Mouse (Mus musculus): ENCODE measurements around the gene Pnpla5. TPM values are rescaled to one million over a fixed set of nuclear protein-coding genes. Genes with fewer than 3 reads are reported as not detected.

Pnpla5 gene
- polyA plus RNA-seq, 1 experiment from 2014 or later: not detected

- Histone ChIP-seq H3K4me1 (ENCODE audit: control insufficient read depth, insufficient read depth, low read length) (peaks cover 8% of the 10 kb centered on the region; the same call in 1 of the 2 replicates), H3K27ac (ENCODE audit: low read depth, low read length) (no peak overlapping the region), H3K9me3 (ENCODE audit: control insufficient read depth, low read length) (peaks cover 6% of the 10 kb centered on the region; the same call in 1 of the 2 replicates), H3K4me3 (ENCODE audit: low read length) (no peak overlapping the region), H3K9ac (ENCODE audit: low read depth, low read length) (no peak overlapping the region), H3K36me3 (ENCODE audit: control insufficient read depth, insufficient read depth, low read length) (no peaks in the 10 kb centered on the region), H3K4me2 (replicated peaks; ENCODE audit: low read depth, low read length) (no peak overlapping the region), H3K27me3 (ENCODE audit: control insufficient read depth, insufficient read depth, low read length) (peaks cover 54% of the 10 kb centered on the region)
- WGBS: 74% methylated on average over 4 of the region's 4 CpGs
- no peak for ATAC-seq (ENCODE audit: low FRiP score, low TSS enrichment)
These were observed 57.3 kb downstream of the Pnpla5 start for GRCm38 (mm10) chr15:84065701-84066100.

GRCm38 (mm10) chr15:84065140-84065539 lies 57.8 kb downstream of the Pnpla5 start, which contains the start of gene Efcab6:
Gene Efcab6, minus strand, starts transcription at chr15:84065379.
- 1% methylated on average over 28 of the region's 29 CpGs for WGBS
- H3K4me3 ChIP-seq (ENCODE audit: low read length): peak within 1 kb of the TSS; percentile 17
- H3K4me1 ChIP-seq (ENCODE audit: control insufficient read depth, insufficient read depth, low read length): peaks cover 8% of the 10 kb centered on the region; the same call in 1 of the 2 replicates
- H3K27me3 ChIP-seq (ENCODE audit: control insufficient read depth, insufficient read depth, low read length): peaks cover 49% of the 10 kb centered on the region
- no peak within 1 kb of the TSS for H3K27ac ChIP-seq (ENCODE audit: low read depth, low read length)
- H3K9ac ChIP-seq (ENCODE audit: low read depth, low read length): no peak within 1 kb of the TSS
- no peaks in the 10 kb centered on the region for H3K36me3 ChIP-seq (ENCODE audit: control insufficient read depth, insufficient read depth, low read length)
- 0 out of 2 replicates have a peak, but pooled peaks have one; percentile 24 for ATAC-seq (ENCODE audit: low FRiP score, low TSS enrichment)
- H3K9me3 ChIP-seq (ENCODE audit: control insufficient read depth, low read length): peaks cover 6% of the 10 kb centered on the region; the same call in 1 of the 2 replicates
- H3K4me2 ChIP-seq (replicated peaks; ENCODE audit: low read depth, low read length): peak within 1 kb of the TSS; percentile 39

Small RNA genes within 50 kb of the gene (microRNA-seq; reads per million reads assigned to microRNA genes)
- not detected for gene Mir6392

Other genes starting within 250 kb of the Pnpla5 start
- gene Efcab6, start 57.8 kb downstream of the Pnpla5 start, polyA plus RNA-seq (2014; fragmentation: Nextera tagmentation; extraction: Ambion mirVana): not detected in 2 replicates
- gene Sult4a1, start 17.4 kb downstream of the Pnpla5 start, polyA plus RNA-seq (2014; fragmentation: Nextera tagmentation; extraction: Ambion mirVana): 0.10 and 0.28 TPM in 2 replicates
- 0.14 and 0.49 TPM in 2 replicates for gene Pnpla3, start 44.7 kb upstream of the Pnpla5 start, polyA plus RNA-seq (2014; fragmentation: Nextera tagmentation; extraction: Ambion mirVana)
- gene Samm50, start 69.1 kb upstream of the Pnpla5 start, polyA plus RNA-seq (2014; fragmentation: Nextera tagmentation; extraction: Ambion mirVana): 81.5 and 88.8 TPM in 2 replicates
- 3.9 TPM in 2 replicates for gene Parvb, start 108.9 kb upstream of the Pnpla5 start, polyA plus RNA-seq (2014; fragmentation: Nextera tagmentation; extraction: Ambion mirVana)
- 0.70 and 0.94 TPM in 2 replicates for gene Parvg, start 200.9 kb upstream of the Pnpla5 start, polyA plus RNA-seq (2014; fragmentation: Nextera tagmentation; extraction: Ambion mirVana)